ENCODE assay signal across 19 mouse cellular contexts in the genomic region with DNA sequence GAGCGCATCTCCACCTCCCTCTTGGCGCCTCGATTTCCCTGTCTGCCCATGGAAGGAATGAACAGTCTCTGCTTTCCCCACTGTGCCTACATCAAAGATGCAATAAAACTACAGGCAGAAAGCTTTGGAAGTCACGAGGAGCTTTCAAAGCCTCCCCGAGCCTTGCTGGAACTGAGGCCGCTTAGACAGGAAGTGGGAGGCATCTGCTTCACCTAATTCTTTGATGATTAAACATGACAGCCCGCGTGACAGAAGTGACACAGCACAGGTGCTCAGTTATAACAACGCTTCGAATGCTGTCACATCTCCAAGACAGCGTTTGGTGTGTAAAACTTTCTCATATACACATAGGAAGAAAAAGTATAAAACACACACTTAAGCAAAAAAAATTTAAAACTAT.
A peak's percentile ranks its signal among the peaks of the same experiment; 100 is the strongest.
DNase-seq lines count a peak whose midpoint lies in the region; ATAC-seq and TF ChIP-seq lines count a peak whose summit lies in the region.
"Had no signal": no experiment of that assay in that cellular context is flagged by ENCODE, and none has a peak within 500 bp of the region (broad histone marks: within the 10 kb centered on the region; RNA-seq: fewer than 3 reads in every experiment).

No protein-coding gene starts in this region.

- TF ChIP-seq CTCF in midbrain, postnatal 0 days (IDR thresholded peaks at IDR 0.05): no peak

- 62% methylated on average over 11 of the region's 11 CpGs for WGBS in midbrain, postnatal 0 days
- 88% methylated on average over 11 of the region's 11 CpGs for WGBS in midbrain, embryonic 10.5 days

- no peaks in the 10 kb centered on the region for H3K27me3 ChIP-seq in midbrain, postnatal 0 days (ENCODE audit: insufficient read depth, low read length)
- no peaks in the 10 kb centered on the region for H3K27me3 ChIP-seq in midbrain, embryonic 10.5 days (ENCODE audit: low read depth, poor library complexity, severe bottlenecking)
- H3K27me3 ChIP-seq: liver, embryonic 15.5 days; midbrain, embryonic 13.5 days; neural tube, embryonic 12.5 days had no signal

- ATAC-seq in midbrain, postnatal 0 days (ENCODE audit: low FRiP score): no peak; the same call in 1 of the 2 replicates
- ATAC-seq: hindbrain, embryonic 16.5 days; midbrain, embryonic 13.5 days had no signal

- H3K4me2 ChIP-seq in midbrain, postnatal 0 days (ENCODE audit: low read depth, low read length, poor library complexity, severe bottlenecking): no peak overlapping the region
- H3K4me2 ChIP-seq: kidney, embryonic 15.5 days; liver, embryonic 15.5 days; midbrain, embryonic 13.5 days; neural tube, embryonic 12.5 days had no signal

- DNase-seq in embryo, embryonic 10.5 days (ENCODE audit: low spot score): peak; percentile 26
- no peak for DNase-seq in embryo, embryonic 10 days (ENCODE audit: low spot score)
- peak; percentile 33 for DNase-seq in midbrain, postnatal 0 days (ENCODE audit: low spot score)
- DNase-seq in midbrain, embryonic 10.5 days (ENCODE audit: low spot score): no peak
- DNase-seq in retina, postnatal 1 day: peak; percentile 36
- DNase-seq in thymus, postnatal 4 days: peak; percentile 71
- no peak for DNase-seq in spleen, adult 18-20 months
- DNase-seq in left cerebral cortex, postnatal 25 days (ENCODE audit: low spot score in 2 of 2): no peak
- DNase-seq: adrenal gland, postnatal 36 days; cerebellum, adult 11 months; gastrocnemius, postnatal 36 days; heart, postnatal 10 days; layer of hippocampus, adult 9-11 months had no signal

- H3K4me1 ChIP-seq in midbrain, postnatal 0 days (ENCODE audit: insufficient read depth, low read length): no peaks in the 10 kb centered on the region
- peaks cover 11% of the 10 kb centered on the region; the same call in 1 of the 2 replicates for H3K4me1 ChIP-seq in midbrain, embryonic 10.5 days
- H3K4me1 ChIP-seq: liver, embryonic 15.5 days; midbrain, embryonic 13.5 days; neural tube, embryonic 12.5 days had no signal

- H3K27ac ChIP-seq in midbrain, postnatal 0 days (ENCODE audit: low read depth, low read length): no peak overlapping the region
- no peak overlapping the region for H3K27ac ChIP-seq in midbrain, embryonic 10.5 days (replicated peaks)
- H3K27ac ChIP-seq: kidney, embryonic 15.5 days; liver, embryonic 15.5 days; midbrain, embryonic 13.5 days; neural tube, embryonic 12.5 days had no signal

- H3K4me3 ChIP-seq in midbrain, postnatal 0 days (ENCODE audit: low read depth, low read length): no peak overlapping the region
- no peak overlapping the region for H3K4me3 ChIP-seq in midbrain, embryonic 10.5 days
- H3K4me3 ChIP-seq: erythroblast, embryonic 14.5 days; kidney, embryonic 15.5 days; liver, embryonic 15.5 days; midbrain, embryonic 13.5 days; neural tube, embryonic 12.5 days had no signal

- no peak overlapping the region for H3K9ac ChIP-seq in midbrain, postnatal 0 days (replicated peaks; ENCODE audit: low read length, poor library complexity, severe bottlenecking)
- H3K9ac ChIP-seq: kidney, embryonic 15.5 days; liver, embryonic 15.5 days; midbrain, embryonic 13.5 days; neural tube, embryonic 12.5 days had no signal

- no peaks in the 10 kb centered on the region for H3K36me3 ChIP-seq in midbrain, postnatal 0 days (ENCODE audit: insufficient read depth, low read length)
- no peaks in the 10 kb centered on the region for H3K36me3 ChIP-seq in midbrain, embryonic 10.5 days
- H3K36me3 ChIP-seq: kidney, embryonic 15.5 days; liver, embryonic 15.5 days; midbrain, embryonic 13.5 days; neural tube, embryonic 12.5 days had no signal

- H3K9me3 ChIP-seq in midbrain, postnatal 0 days (ENCODE audit: low read length): no peaks in the 10 kb centered on the region
- H3K9me3 ChIP-seq in midbrain, embryonic 10.5 days (replicated peaks): no peaks in the 10 kb centered on the region
- H3K9me3 ChIP-seq: kidney, embryonic 15.5 days; liver, embryonic 15.5 days; midbrain, embryonic 13.5 days; neural tube, embryonic 12.5 days had no signal

- intact Hi-C loops in left cerebral cortex, postnatal 25 days (cut with DNase I): no loop called here

Comparison
In these comparisons a context has a peak if more than half of its experiments do, and no peak if none do; other contexts are left out.
1. DNase-seq: peak in embryo, embryonic 10.5 days (single experiment), midbrain, postnatal 0 days (single experiment), retina, postnatal 1 day (single experiment) and thymus, postnatal 4 days (single experiment); none in embryo, embryonic 10 days (single experiment), midbrain, embryonic 10.5 days (single experiment), spleen, adult 18-20 months (0 of 2) and left cerebral cortex, postnatal 25 days (0 of 2).